Mouse (Mus musculus) left cerebral cortex, adult 2 months (tissue): ENCODE data around the gene Anxa5. TPM values are rescaled to one million over a fixed set of nuclear protein-coding genes. Genes with fewer than 3 reads are reported as not detected.

Source experiments
- DNase-seq, 2 experiments: peaks; one replicate each; pipeline ENCODE4 v3.0.0; 2021 to 2022; ENCODE audit warnings: low spot score in 2 of 2, mixed read lengths in 1 of 2; ENCODE audit errors: extremely low spot score in 1 of 2
- H3K27ac ChIP-seq: fragments of 200-600 bp; 2 replicates; pipeline ENCODE4 v1.8.1; 2022
- H3K4me3 ChIP-seq: fragments of 200-600 bp; 2 replicates; pipeline ENCODE4 v1.8.1; 2022
- CTCF ChIP-seq: fragments of 200-600 bp; IDR thresholded peaks from 2 replicates; pipeline ENCODE4 v1.8.1; 2022; ENCODE audit warnings: antibody characterized with exemption, mild to moderate bottlenecking, moderate library complexity
- intact Hi-C: fragments of 180-260 bp; cut with DNase I; formaldehyde crosslinking; loops from one replicate; pipeline ENCODE4 v1.15.1; 2025
- total RNA-seq, 2 experiments: library from RNA; stranded (reverse); gene quantifications; 2 replicates each; pipeline ENCODE4 v1.2.3; 2021

The Anxa5 gene
- total RNA-seq, 2 experiments from 2014 or later, result 69.0 to 71.9 TPM

DNA sequence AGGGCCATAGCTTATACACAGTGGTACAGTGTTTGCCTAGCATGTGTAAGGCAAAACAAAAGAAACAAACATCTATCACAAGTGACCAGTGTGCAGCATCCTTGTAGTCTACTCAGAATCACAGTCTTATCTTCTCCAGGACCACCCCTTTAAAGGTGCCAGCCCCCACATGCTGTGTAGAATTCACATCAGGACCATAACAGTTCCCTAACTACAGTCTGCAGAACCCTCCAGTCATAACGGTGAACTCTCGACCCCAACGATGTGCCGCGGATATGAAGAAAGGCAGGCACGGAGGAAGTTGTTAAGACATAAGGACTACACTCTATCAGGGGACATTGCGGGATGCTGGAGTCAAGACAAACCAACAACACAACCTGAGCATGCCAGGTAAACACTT lies 23.7 kb upstream of the Anxa5 start:
- H3K27ac ChIP-seq, result no peak overlapping the region
- intact Hi-C loops, result no loop called here
- DNase-seq, result no peak
- no peak for TF ChIP-seq CTCF
- H3K4me3 ChIP-seq, result no peak overlapping the region

DNA sequence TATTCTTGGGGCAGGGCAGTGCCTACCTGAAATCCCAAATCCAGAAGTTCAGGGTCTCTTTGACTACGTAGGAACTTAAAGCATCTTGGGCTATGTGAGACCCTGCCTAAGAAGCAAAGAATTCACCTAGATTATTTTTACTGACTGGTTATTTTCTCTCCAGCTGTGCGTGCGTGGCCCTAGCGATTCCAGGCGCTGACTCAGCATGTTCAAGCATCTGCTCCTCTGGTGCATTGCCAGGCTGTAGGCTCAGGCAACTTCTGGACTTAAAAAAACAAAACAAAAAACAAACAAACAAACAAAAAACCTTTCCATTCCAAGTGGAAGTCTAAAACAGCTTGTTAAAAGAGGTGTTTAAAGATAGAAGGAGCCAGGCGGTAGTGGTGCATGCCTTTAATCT lies 22.5 kb upstream of the Anxa5 start:
- no peak for DNase-seq
- no peak overlapping the region for H3K27ac ChIP-seq
- H3K4me3 ChIP-seq, result no peak overlapping the region
- intact Hi-C loops, result no loop called here
- no peak for TF ChIP-seq CTCF

DNA sequence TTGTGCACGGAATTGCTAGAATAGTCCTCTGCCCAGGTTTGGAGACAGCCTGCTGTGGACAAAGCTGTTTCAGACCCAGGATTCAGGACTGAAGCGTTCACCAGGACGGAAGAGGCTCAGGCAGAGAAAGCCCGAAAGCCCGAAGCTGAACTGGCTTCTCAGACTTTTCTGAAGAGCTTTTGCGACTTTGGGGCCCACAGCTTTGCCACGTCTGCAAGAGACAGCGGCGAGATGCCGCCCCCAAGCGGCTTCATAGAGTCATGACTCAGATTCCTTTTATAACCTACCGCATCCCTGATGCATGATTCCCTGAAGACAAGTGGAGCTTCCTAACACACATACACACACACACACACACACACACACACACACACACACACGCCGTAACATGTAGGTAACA lies 21.1 kb upstream of the Anxa5 start:
- Histone ChIP-seq H3K4me3 (no peak overlapping the region), H3K27ac (no peak overlapping the region)
- TF ChIP-seq CTCF, result peak; percentile 68
- intact Hi-C loops, result loop anchor here (2.0 kb wide), 1 partner anchor 52 kb away; no protein-coding TSS in a partner anchor
- DNase-seq, result peak; percentile 77 to 78

DNA sequence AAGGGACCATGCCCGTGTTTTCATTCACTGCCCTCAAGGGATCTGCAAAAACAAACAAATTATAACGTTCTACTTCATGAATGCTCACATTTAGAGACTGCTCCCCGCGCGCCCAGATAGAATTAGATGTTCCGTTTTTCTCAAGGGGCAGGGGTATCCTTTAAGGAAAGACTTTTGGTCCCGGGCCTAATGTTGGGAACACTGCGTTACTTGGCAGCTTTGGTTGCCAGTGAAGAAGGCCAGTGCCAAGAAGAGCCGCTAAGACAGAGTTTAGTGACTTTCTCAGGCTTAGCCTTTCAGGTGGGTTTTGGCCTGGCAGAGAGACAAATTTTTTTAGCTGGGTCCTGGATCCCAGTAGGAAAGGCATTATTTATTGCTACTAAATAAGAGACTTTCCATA lies 20.6 kb upstream of the Anxa5 start:
- no peak for TF ChIP-seq CTCF
- H3K27ac ChIP-seq, result no peak overlapping the region
- no peak overlapping the region for H3K4me3 ChIP-seq
- intact Hi-C loops, result loop anchor here (2.0 kb wide), 1 partner anchor 51 kb away; no protein-coding TSS in a partner anchor
- DNase-seq, result no peak

DNA sequence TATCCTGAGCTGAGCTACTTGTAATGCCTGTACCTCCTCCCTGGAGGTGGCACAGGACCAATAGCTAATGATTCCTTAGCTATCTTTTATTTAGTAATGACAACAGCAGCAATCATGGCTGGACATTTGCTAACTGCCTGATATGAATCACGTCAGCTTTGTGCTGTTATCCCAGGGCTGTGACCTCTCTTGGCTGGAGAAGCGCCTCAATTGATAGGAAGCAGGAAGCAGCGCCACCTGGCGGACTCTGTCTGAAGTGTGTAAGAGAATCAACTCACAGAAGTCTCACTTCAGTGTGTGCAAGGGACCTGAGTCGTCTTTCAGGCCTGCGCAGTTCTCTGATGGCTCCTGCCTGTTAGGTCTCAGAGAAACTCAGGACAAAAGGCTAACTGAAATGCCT lies 19.7 kb upstream of the Anxa5 start:
- Histone ChIP-seq H3K4me3 (no peak overlapping the region), H3K27ac (no peak overlapping the region)
- TF ChIP-seq CTCF, result peak; percentile 89
- intact Hi-C loops, result loop anchor here (1.0 to 2.0 kb wide), 3 partner anchors 21 to 314 kb away; partner anchors contain the start of genes 1810062G17Rik and Anxa5
- DNase-seq, result peak; percentile 79 to 86

DNA sequence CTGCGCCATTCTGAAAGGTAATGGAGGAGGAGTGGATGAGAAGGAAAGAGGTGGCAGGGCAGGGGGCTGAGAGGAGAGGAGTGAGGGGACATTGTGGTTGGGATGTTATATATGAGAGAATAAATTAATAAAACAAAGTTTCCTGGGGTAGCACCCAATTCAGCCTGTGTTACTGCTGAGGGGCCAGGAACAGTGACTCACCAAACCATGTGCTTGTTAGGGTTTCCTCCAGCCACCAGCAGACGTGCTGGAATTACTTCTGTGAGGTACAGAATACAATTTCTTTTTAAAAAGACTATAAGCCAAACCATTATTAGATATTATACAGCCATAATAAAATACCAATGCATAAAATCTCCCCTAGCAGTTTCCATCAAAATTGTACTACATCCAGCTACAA lies 18.9 kb upstream of the Anxa5 start:
- intact Hi-C loops, result loop anchor here (1.0 to 5.0 kb wide), 4 partner anchors 20 to 313 kb away; partner anchors contain the start of genes 1810062G17Rik and Anxa5
- TF ChIP-seq CTCF, result no peak
- Histone ChIP-seq H3K27ac (no peak overlapping the region), H3K4me3 (no peak overlapping the region)
- no peak for DNase-seq

DNA sequence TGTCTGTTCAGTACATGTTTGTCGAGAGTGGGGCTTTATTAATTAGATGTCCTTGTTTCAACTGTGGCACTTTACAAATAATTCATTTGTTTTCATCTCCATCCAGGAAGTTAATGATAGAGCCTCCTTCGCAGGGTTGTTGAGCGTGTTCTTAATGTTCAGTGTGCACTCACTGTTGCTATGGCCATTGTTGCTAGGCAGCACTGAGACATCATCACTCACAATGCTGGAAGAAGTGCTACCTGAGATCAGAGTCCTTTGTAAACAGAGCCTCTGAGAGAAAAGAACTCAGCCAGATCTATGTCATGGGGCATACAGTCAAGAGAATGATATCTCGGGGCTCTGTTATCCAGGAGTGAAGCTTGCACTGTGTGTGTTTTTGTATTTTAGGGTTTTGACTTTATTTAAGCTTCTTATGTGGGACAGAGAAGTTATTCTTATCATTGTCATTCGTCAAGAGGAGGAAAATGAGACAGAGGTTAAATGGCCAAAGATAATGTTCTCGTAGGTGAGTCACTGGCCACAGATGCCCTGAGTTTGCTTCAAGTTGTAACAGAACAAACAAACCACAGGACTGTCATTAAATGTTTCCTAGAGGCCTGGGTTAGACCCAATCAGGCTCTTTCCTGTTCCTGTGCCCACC lies 18.1 kb upstream of the Anxa5 start:
- DNase-seq, result no peak
- intact Hi-C loops, result loop anchor here (2.0 to 5.0 kb wide), 3 partner anchors 19 to 283 kb away; partner anchors contain the start of genes 1810062G17Rik and Anxa5
- Histone ChIP-seq H3K4me3 (no peak overlapping the region), H3K27ac (no peak overlapping the region)
- no peak for TF ChIP-seq CTCF

DNA sequence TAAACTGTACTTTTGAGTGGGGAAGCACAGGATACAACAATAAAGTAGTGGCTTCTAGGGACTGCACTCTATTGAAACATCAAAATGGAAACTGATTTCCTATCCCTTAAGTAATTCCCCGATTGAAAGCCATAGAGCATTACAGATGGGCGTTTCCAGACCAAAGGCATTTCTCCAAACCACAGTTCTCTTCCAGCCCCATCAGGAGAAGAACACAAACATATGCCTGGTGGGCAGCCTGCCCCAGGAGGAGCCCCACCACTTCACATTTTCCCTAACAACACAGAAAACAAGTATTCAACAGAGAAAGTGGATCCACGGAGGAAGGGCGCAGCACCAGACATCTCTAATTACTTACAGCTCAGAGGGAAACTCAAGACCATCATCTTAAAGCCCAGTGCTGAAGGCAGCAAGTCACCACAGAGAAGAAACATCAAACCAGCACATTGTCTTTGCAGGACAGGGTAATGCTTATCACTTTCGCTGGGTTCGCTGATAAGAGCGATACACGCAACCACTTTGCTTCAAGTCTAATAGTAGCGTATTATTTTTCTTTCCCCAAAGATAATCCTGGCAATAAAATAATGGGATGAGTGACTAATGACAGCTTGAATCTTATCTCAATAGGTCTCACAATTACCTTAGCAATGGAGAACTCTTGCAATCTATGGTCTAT lies 17.2 kb upstream of the Anxa5 start:
- TF ChIP-seq CTCF, result no peak
- intact Hi-C loops, result loop anchor here (5.0 kb wide), 1 partner anchor 36 kb away; no protein-coding TSS in a partner anchor
- H3K27ac ChIP-seq, result no peak overlapping the region
- DNase-seq, result no peak
- H3K4me3 ChIP-seq, result no peak overlapping the region

DNA sequence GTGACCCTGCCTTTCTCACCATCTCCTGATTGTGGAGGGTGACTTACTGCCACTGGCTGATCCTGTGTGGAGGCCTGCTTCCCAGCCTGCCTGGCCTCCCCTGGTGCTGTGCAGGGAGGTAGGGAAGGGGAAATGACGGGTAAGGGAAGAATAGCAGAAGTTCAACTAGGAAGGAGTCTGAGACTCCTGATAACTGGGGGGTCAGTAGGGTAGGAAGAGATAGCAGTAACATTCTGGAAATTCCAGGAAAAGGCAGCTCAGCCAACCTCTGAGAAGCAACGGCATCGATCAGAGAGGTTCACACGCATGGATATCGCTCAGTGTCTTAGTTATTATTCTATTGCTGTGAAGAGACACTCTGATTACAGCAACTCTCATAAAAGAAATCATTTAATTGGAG lies 15.8 kb upstream of the Anxa5 start:
- no peak for TF ChIP-seq CTCF
- Histone ChIP-seq H3K4me3 (no peak overlapping the region), H3K27ac (no peak overlapping the region)
- intact Hi-C loops, result loop anchor here (5.0 kb wide), 1 partner anchor 34 kb away; no protein-coding TSS in a partner anchor
- DNase-seq, result no peak

DNA sequence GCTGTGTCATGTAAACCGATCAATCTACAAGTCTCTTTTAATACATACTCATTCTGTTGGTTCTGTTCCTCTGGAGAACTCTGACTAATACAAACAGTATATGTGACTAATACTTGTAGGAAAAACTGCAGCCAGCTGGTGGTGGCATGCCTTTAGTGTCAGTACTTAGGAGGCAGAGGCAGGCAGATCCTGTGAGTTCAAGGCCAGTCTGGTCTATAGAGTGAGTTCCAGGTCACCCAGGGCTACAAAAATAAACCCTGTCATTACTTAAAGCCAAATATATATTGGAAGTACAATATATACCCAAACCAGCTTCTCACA lies 13.9 kb upstream of the Anxa5 start:
- no peak for DNase-seq
- TF ChIP-seq CTCF, result no peak
- no peak overlapping the region for H3K4me3 ChIP-seq
- intact Hi-C loops, result no loop called here
- H3K27ac ChIP-seq, result no peak overlapping the region

DNA sequence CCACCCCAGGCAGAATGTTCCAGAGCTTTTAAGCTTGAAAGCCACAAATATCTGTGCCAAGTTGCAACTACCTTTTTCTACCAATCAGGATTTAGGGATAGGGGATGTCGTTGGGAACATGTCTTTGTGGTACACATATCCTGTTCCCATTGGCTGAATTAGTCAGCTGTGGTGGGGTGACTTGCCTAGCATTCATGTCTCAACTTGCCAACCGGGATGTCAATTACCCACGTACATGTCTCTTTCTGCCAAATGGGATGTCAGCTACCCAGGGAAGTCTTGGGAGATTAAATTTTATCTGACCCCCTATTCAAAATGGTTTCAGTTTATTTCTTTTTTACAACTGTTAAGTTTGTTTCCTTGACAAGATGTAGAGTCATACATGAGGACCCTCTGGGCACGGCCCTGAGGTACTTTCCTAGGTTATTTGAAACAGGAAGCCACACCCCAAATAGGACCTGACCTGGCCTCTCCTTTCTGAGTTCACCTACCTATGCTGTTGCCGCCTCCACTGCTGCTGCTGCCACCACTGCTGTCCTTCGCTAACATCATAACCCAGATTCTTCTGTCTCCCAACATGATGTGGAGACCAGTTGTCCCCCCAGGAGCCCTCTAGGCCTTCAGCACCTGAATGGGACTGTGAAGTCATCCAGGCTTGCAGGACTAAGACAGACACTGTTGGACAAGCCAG lies 13.3 kb upstream of the Anxa5 start:
- no peak overlapping the region for H3K4me3 ChIP-seq
- no peak for TF ChIP-seq CTCF
- DNase-seq, result no peak
- intact Hi-C loops, result no loop called here
- H3K27ac ChIP-seq, result no peak overlapping the region

DNA sequence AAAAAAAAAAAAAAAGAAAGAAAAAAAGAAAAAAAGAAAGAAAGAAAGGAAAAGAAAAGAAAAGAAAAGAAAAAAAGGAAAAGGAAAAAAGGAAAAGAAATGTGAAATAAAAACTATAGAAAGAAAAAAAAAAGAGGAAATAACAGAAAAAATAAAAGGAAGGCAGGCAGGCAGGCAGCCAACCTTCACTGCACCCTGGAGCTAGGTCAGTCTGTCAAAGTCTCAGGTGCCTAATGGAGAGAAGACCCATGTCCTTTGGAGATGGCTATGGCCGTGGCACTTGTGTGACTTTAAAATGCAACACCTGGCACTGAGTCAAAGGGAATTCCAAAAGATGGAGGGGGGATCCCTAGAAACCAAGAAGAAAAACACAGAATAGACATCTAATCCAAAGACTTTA lies 12.7 kb upstream of the Anxa5 start:
- intact Hi-C loops, result no loop called here
- no peak for TF ChIP-seq CTCF
- H3K27ac ChIP-seq, result no peak overlapping the region
- H3K4me3 ChIP-seq, result no peak overlapping the region
- DNase-seq, result no peak
